Mouse (Mus musculus) mammary gland, adult 2 months (tissue): Measurements from ENCODE around the gene Phf24. TPM values are rescaled to one million over a fixed set of nuclear protein-coding genes. Genes with fewer than 3 reads are reported as not detected.

Source experiments
- polyA plus RNA-seq: library from polyadenylated mRNA; depleted of rRNA; stranded (reverse); fragments of >200 nt; gene quantifications from 2 replicates; pipeline ENCODE4 v1.2.3, GENCODE M21; 2012; ENCODE audit warnings: low replicate concordance; rRNA removed

Gene Phf24
- 3.0 and 3.5 TPM in 2 replicates for polyA plus RNA-seq

DNA sequence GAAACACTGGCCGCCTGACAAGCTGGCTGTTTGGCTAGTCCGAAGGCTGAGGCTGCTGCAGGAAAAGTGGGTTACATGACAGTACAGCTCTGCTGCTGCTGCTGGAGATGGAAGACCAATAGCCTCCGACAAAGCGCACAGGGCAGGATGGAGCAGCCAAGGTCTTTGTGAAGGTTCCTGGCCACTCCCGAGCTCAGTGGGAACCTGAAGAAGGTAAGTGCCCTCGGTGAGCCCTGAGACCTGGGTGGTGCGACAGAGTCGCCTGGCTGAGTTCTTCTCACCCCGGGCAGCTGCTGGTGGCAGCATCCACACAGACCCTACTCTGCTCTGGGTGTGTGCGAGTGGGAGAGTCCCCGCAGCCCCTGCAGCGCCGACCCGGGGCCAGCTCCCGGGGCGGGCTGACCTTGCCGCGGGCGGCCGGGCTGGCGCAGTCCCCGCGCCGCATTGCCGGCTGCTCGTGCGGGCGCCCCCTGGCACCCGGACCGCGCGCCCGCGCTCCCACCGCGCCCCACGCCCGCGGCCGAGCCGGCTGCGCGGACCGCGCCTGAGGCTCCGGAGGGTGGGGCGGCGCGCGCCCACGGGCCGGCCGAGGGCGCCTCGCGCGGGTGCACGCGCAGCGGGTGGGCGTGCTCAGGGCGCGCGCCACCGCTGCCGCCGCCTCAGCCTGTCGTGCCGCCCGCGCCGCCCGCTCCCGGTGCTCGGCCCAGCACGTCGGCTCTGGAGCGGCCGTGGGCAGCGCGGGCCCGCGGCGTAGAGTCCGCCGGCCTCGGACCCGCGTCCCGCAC, at the start of gene Phf24:
Gene Phf24 (plus strand): TSS at position 44 of the 785 bp plus-strand sequence.

GRCm38 (mm10) chr4:42874134-42874533, 42.3 kb upstream of the Phf24 start, which contains the start of gene Fam205c:
Gene Fam205c, minus strand, starts transcription at chr4:42874234.

DNA sequence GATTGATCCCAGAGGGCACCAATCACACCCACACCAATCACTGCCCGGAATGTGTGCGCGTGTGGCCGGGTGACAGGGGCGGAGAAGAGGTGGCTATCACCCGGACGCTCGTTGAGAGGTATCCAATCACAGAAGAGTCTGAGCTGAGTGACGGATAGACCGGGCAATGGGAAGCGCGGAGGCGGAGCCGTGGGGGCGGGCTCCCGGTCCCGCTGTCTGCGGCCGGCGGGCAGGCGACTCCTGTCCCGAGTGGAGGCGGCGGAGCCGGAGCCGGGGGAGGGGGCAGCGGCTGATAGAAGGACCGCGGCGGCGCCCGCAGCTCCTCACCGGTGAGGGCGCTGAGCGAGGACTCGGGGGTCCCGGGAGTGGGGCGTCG, 33.2 kb downstream of the Phf24 start, which contains the start of gene Dnajb5:
Gene Dnajb5 (plus strand): TSS at position 139 of the 376 bp plus-strand sequence.

DNA sequence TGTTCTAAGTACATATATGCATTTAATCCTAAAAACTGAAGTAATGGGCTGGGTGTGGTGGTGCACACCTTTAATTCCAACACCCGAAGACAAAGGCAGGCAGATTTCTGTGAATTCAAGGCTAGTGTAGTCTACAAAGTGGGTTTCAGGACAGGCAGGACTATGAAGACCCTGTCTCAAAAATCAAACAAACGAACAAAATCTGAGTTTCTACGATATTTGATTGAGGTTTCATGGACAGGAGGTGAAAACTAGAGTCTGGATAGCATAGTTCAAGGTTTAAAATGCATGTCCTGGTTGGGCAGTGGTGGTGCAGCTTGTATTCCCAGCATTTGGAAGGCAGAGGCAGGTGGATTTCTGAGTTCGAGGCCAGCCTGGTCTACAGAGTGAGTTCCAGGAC, 52.8 kb downstream of the Phf24 start, which contains the start of gene 1700022I11Rik:
Gene 1700022I11Rik (plus strand): TSS at position 301 of the 400 bp plus-strand sequence.

Other genes starting within 250 kb of the Phf24 start
- gene 4930578G10Rik, start 181.1 kb upstream of the Phf24 start, polyA plus RNA-seq, result not detected in 2 replicates
- 216 and 459 TPM in 2 replicates for gene Ccl19, start 160.1 kb upstream of the Phf24 start, polyA plus RNA-seq
- 306 and 313 TPM in 2 replicates for gene Ccl21a, start 142.7 kb upstream of the Phf24 start, polyA plus RNA-seq
- gene Fam205a1, start 62.8 kb upstream of the Phf24 start, polyA plus RNA-seq, result 0.03 TPM in 1 of 2 replicates, not detected in the other
- gene Gm12394, start 59.9 kb upstream of the Phf24 start, polyA plus RNA-seq, result not detected in 2 replicates
- gene Fam205c, start 42.4 kb upstream of the Phf24 start, polyA plus RNA-seq, result not detected in 2 replicates
- gene Dnajb5, start 33.2 kb downstream of the Phf24 start, polyA plus RNA-seq, result 9.8 and 16.5 TPM in 2 replicates
- not detected in 2 replicates for gene 1700022I11Rik, start 52.9 kb downstream of the Phf24 start, polyA plus RNA-seq
- 117 and 213 TPM in 2 replicates for gene Vcp, start 83.8 kb downstream of the Phf24 start, polyA plus RNA-seq
- gene Fancg, start 93.8 kb downstream of the Phf24 start, polyA plus RNA-seq, result 17.9 and 18.1 TPM in 2 replicates
- gene Pigo, start 109.2 kb downstream of the Phf24 start, polyA plus RNA-seq, result 21.0 and 26.6 TPM in 2 replicates
- gene Stoml2, start 115.0 kb downstream of the Phf24 start, polyA plus RNA-seq, result 59.8 and 130 TPM in 2 replicates
- gene Fam214b, start 129.6 kb downstream of the Phf24 start, polyA plus RNA-seq, result 19.5 and 24.1 TPM in 2 replicates
- 7.1 and 9.2 TPM in 2 replicates for gene Unc13b, start 142.3 kb downstream of the Phf24 start, polyA plus RNA-seq